Mouse (Mus musculus) liver, adult 2 months (tissue): ENCODE results near the gene Men1. TPM values are rescaled to one million over a fixed set of nuclear protein-coding genes. Genes with fewer than 3 reads are reported as not detected.
A peak's percentile ranks its signal among the peaks of the same experiment; 100 is the strongest.

Experiments
- DNase-seq: peaks from one replicate; pipeline ENCODE4 v3.0.0-alpha.2; 2011; ENCODE audit warnings: low read depth, low spot score; ENCODE audit errors: extremely low read depth
- H3K27ac ChIP-seq: fragments of 200-500 bp; replicated peaks from 2 replicates; pipeline ENCODE4 v1.5.1; 2012; ENCODE audit warnings: low read depth, mild to moderate bottlenecking, control low read depth, inconsistent platforms, low read length; ENCODE audit not compliant: insufficient read depth
- H3K27me3 ChIP-seq: fragments of 200-500 bp; 2 replicates; pipeline ENCODE4 v1.6.1; 2012; ENCODE audit warnings: mild to moderate bottlenecking, moderate library complexity, low read length, inconsistent platforms; ENCODE audit not compliant: control insufficient read depth, insufficient read depth
- H3K36me3 ChIP-seq: fragments of 200-500 bp; 2 replicates; pipeline ENCODE4 v1.6.1; 2012; ENCODE audit warnings: low read length, inconsistent platforms; ENCODE audit not compliant: control insufficient read depth, insufficient read depth
- H3K4me1 ChIP-seq: fragments of 200-500 bp; 2 replicates; pipeline ENCODE4 v1.6.1; 2011; ENCODE audit warnings: low read length; ENCODE audit not compliant: control insufficient read depth, insufficient read depth
- H3K4me3 ChIP-seq: fragments of 200-500 bp; 2 replicates; pipeline ENCODE4 v1.5.1; 2011; ENCODE audit warnings: low read depth, mild to moderate bottlenecking, control low read depth, low read length, moderate library complexity; ENCODE audit not compliant: insufficient read depth
- H3K79me2 ChIP-seq: fragments of 200-500 bp; 2 replicates; pipeline ENCODE4 v1.6.1; 2012; ENCODE audit warnings: inconsistent platforms, mild to moderate bottlenecking, low read length, moderate library complexity; ENCODE audit not compliant: control insufficient read depth, insufficient read depth
- H3K9ac ChIP-seq: fragments of 200-500 bp; 2 replicates; pipeline ENCODE4 v1.6.1; 2012; ENCODE audit warnings: low read depth, mild to moderate bottlenecking, control low read depth, inconsistent platforms, low read length
- CTCF ChIP-seq: fragments of 200-500 bp; IDR thresholded peaks from 2 replicates; pipeline ENCODE4 v1.5.1; 2011; ENCODE audit warnings: low read depth, low read length, control low read depth
- POLR2A ChIP-seq: fragments of 200-500 bp; IDR thresholded peaks from 2 replicates; pipeline ENCODE4 v1.6.1; 2011; ENCODE audit warnings: low read length, control low read depth; ENCODE audit not compliant: insufficient read depth; ENCODE audit errors: extremely low read depth
- WGBS: fragments of 180-500 bp; shearing (Covaris S2); methylation state at CpG from one replicate; pipeline ENCODE4 v1.1.7; 2018; 5-methylcytosine and 5-hydroxymethylcytosine counted together
- polyA plus RNA-seq: library from polyadenylated mRNA; depleted of rRNA; stranded (reverse); fragments of >200 nt; gene quantifications from 2 replicates; pipeline ENCODE4 v1.2.3, GENCODE M21; 2012; rRNA removed
- total RNA-seq: library from RNA; depleted of rRNA; stranded (reverse); fragments of >200 nt; gene quantifications from 2 replicates; pipeline ENCODE4 v1.2.3, GENCODE M21; 2014; rRNA removed

The Men1 gene
- 9.3 and 10.1 TPM in 2 replicates for total RNA-seq
- 26.6 and 29.4 TPM in 2 replicates for polyA plus RNA-seq

- H3K9ac ChIP-seq = peak within 1 kb of the TSS; percentile 93
- no peaks in the 10 kb centered on the region for H3K27me3 ChIP-seq
- TF ChIP-seq POLR2A (peak; percentile 55; the same call in 1 of the 2 replicates), CTCF (no peak)
- peak; percentile 99 for DNase-seq
- H3K27ac ChIP-seq = peak within 1 kb of the TSS; percentile 92
- H3K79me2 ChIP-seq = peaks cover 3% of the 10 kb centered on the region; the same call in 1 of the 2 replicates
- H3K4me3 ChIP-seq = peak within 1 kb of the TSS; percentile 79
- H3K36me3 ChIP-seq = peaks cover 4% of the 10 kb centered on the region; the same call in 1 of the 2 replicates
- H3K4me1 ChIP-seq = peaks cover 10% of the 10 kb centered on the region
- under 1% methylated on average over 43 of the region's 43 CpGs for WGBS
Measured at GRCm38 (mm10) chr19:6334673-6335457, at the start of gene Men1. Gene Men1, plus strand, starts transcription at chr19:6334979.

GRCm38 (mm10) chr19:6285226-6285625, 49.6 kb upstream of the Men1 start:
- H3K27ac ChIP-seq = peak overlapping the region; percentile 28; the same call in 1 of the 2 replicates
- DNase-seq = no peak
- no peak overlapping the region for H3K9ac ChIP-seq
- WGBS = 65% methylated on average over 8 of the region's 8 CpGs
- TF ChIP-seq POLR2A = no peak
- no peak for TF ChIP-seq CTCF
- peaks cover 19% of the 10 kb centered on the region; the same call in 1 of the 2 replicates for H3K79me2 ChIP-seq
- H3K27me3 ChIP-seq = no peaks in the 10 kb centered on the region
- peaks cover 28% of the 10 kb centered on the region for H3K4me1 ChIP-seq
- H3K4me3 ChIP-seq = no peak overlapping the region
- peaks cover 7% of the 10 kb centered on the region for H3K36me3 ChIP-seq

- Histone ChIP-seq H3K27me3 (no peaks in the 10 kb centered on the region), H3K4me1 (peaks cover 28% of the 10 kb centered on the region), H3K79me2 (peaks cover 16% of the 10 kb centered on the region; the same call in 1 of the 2 replicates), H3K36me3 (peaks cover 7% of the 10 kb centered on the region), H3K4me3 (no peak overlapping the region), H3K9ac (0 out of 2 replicates have a peak overlapping the region, but pooled peaks have one; percentile 7), H3K27ac (peak overlapping the region; percentile 30)
- TF ChIP-seq CTCF (no peak), POLR2A (no peak)
- DNase-seq = peak; percentile 68
- 55% methylated on average over 7 of the region's 7 CpGs for WGBS
Measured at GRCm38 (mm10) chr19:6285632-6286433, 48.9 kb upstream of the Men1 start.

- H3K27me3 ChIP-seq = no peaks in the 10 kb centered on the region
- no peak overlapping the region for H3K4me3 ChIP-seq
- TF ChIP-seq POLR2A (no peak), CTCF (no peak)
- H3K79me2 ChIP-seq = peaks cover 12% of the 10 kb centered on the region; the same call in 1 of the 2 replicates
- no peak overlapping the region for H3K9ac ChIP-seq
- peak; percentile 75 for DNase-seq
- peaks cover 4% of the 10 kb centered on the region; the same call in 1 of the 2 replicates for H3K36me3 ChIP-seq
- H3K27ac ChIP-seq = peak overlapping the region; percentile 30
- H3K4me1 ChIP-seq = peaks cover 33% of the 10 kb centered on the region
- WGBS = 77% methylated on average over 19 of the region's 19 CpGs
Measured at GRCm38 (mm10) chr19:6286434-6287401, 48.1 kb upstream of the Men1 start.
